Mouse (Mus musculus): ENCODE data around the gene Zbed6.

The Zbed6 gene

DNA sequence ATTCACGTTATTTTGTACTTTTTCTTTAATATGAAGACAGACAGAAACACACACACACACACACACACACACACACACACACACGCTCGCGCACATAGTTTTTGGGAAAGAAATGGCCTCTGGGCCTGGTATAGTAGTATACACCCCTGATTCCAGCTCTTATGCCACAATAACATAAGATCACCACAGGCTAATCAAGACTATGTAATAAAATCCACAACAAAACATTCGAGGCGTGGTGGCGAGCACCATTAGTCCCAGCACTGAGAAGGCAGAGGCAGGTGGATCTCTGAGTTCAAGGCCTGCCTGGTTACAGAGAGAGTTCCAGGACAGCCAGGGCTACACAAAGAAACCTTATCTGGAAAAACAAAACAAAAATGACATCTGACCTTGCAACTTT is 2.3 kb upstream of the Zbed6 start:
- DNase-seq (ENCODE audit: low spot score), result no peak

- peak; percentile 99 for DNase-seq (ENCODE audit: low spot score)
Measured at GRCm38 (mm10) chr1:133661203-133661933, 683 bp upstream of the Zbed6 start, which contains the start of gene Gm38394. Gene Gm38394, minus strand, starts transcription at chr1:133661318.

GRCm38 (mm10) chr1:133658878-133659277 is 1.8 kb downstream of the Zbed6 start:
- DNase-seq (ENCODE audit: low spot score), result no peak

GRCm38 (mm10) chr1:133656811-133657210 is 3.9 kb downstream of the Zbed6 start:
- DNase-seq (ENCODE audit: low spot score), result no peak

DNA sequence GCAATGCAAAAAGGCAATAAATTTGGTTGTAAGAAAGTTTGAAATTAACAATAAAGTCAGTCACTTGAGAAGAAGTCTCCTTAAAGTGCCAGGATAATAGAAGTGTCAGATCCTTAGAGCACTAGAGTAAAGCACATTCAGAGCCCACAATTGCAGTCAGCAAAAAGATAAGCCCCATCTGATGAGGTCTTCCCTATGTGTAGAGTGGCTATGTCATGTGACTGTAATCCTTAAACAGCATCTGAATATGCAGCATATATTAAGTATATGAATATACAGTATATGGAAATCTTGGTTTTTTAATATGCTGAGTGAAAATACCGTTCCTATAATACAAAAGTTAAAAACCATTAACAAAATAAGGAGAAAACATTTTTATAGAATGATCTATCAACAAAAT is 7.7 kb downstream of the Zbed6 start:
- no peak for DNase-seq (ENCODE audit: low spot score)

- DNase-seq (ENCODE audit: low spot score), result no peak
Measured at GRCm38 (mm10) chr1:133650288-133651055, 10.2 kb downstream of the Zbed6 start.

GRCm38 (mm10) chr1:133645652-133646051 is 15.0 kb downstream of the Zbed6 start:
- no peak for DNase-seq (ENCODE audit: low spot score)

GRCm38 (mm10) chr1:133641163-133641562 is 19.5 kb downstream of the Zbed6 start:
- no peak for DNase-seq (ENCODE audit: low spot score)

DNA sequence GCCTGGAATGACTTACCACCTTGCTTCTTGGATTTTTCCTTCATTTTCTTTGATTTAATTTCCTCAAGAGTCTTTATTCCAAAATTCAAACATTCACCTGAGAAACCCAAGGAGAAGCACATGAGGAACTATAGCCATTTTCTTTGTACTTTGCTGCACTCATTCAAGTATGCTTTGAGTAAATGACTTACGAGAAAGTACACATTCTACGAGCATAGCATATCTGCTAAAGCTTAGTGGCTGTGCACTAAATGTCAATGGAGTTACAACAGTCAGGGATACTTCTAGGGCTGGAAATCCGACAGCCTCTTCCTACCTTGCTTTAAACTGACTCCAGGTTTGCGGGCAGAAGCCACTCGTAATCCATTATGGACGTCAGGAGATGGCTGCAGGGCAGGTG is 22.2 kb downstream of the Zbed6 start:
- DNase-seq (ENCODE audit: low spot score), result no peak

DNA sequence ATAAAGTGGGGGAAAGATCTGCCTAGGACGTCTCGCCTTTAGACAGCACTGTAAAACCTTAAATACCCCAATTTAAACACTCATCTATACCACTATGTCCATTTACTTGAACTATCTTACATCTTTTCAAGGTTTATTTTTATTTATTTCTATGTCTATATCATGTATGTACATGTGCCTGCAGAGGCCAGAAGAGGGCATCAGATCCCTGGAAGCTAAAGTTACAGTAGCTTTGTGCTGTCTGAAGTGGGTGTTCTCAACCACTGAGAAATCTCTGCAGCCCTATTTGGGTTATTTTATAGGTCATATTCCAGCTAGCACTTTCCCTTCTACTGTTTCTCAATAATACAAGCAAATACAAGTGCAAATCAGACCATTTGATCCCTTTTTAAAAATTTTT is 28.5 kb downstream of the Zbed6 start:
- DNase-seq (ENCODE audit: low spot score), result no peak

GRCm38 (mm10) chr1:133625052-133625451 is 35.6 kb downstream of the Zbed6 start:
- DNase-seq (ENCODE audit: low spot score), result no peak

DNA sequence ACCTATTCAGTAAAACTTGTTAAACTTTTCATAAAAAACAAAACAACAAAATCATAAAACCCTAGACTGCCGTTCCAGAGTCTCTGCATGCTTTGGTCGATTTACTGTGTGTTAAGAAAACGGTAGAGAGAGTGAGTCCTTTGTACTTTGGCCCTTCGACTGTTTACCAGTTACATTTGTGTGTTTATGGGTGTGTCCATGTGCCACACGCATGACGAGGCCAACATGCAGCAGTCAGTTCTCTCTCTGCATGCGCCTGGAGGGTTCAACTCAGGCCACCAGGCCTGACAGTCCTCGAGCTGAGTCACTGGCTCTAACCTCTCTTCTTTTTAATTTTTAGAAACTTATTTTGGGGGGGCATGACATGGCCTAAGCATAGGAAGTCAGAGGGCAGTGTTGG is 42.4 kb downstream of the Zbed6 start:
- no peak for DNase-seq (ENCODE audit: low spot score)

DNA sequence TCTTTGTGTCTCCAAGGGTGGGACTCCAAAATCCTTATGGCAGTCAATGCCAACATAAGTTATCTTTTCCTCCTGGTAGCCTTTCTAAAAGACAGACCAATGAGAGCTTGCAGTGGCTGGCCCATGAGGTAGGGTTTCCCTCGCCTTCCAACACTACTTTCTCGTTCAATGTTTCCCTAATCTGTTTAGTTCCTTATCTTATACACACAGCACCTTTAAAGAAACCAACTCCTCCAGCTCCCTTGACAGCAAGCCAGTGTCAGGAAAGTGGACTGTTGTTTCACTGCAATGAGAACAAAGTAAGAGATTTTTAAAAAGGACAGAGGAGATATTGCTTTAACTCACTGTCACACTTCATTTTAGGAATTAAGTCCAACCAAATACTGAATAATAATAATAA is 42.8 kb downstream of the Zbed6 start:
- no peak for DNase-seq (ENCODE audit: low spot score)

GRCm38 (mm10) chr1:133613817-133614216 is 46.9 kb downstream of the Zbed6 start:
- DNase-seq (ENCODE audit: low spot score), result no peak

GRCm38 (mm10) chr1:133611436-133611835 is 49.2 kb downstream of the Zbed6 start:
- no peak for DNase-seq (ENCODE audit: low spot score)

- no peak for DNase-seq (ENCODE audit: low spot score)
Measured at GRCm38 (mm10) chr1:133610601-133611000, 50.1 kb downstream of the Zbed6 start.

GRCm38 (mm10) chr1:133609771-133610502 is 50.7 kb downstream of the Zbed6 start, which contains the start of gene Snrpe:
Gene Snrpe, minus strand, starts transcription at chr1:133610291.
- peak; percentile 100 for DNase-seq (ENCODE audit: low spot score)
